Mouse (Mus musculus): ENCODE measurements around the gene Mrnip. TPM values are rescaled to one million over a fixed set of nuclear protein-coding genes. Genes with fewer than 3 reads are reported as not detected.

Mrnip gene
- total RNA-seq, 2 experiments from 2014 or later, result 5.0 to 5.4 TPM

GRCm38 (mm10) chr11:50155785-50156184 lies 18.5 kb upstream of the Mrnip start:
- intact Hi-C loops (cut with DNase I; ENCODE audit: low total_unique reads), result no loop called here
- no peak for DNase-seq

GRCm38 (mm10) chr11:50156725-50157258 lies 17.5 kb upstream of the Mrnip start:
- intact Hi-C loops (cut with DNase I; ENCODE audit: low total_unique reads), result no loop called here
- no peak for DNase-seq

- no peak for DNase-seq
- intact Hi-C loops (cut with DNase I; ENCODE audit: low total_unique reads), result no loop called here
Measured at GRCm38 (mm10) chr11:50158346-50158745, 15.9 kb upstream of the Mrnip start.

- no peak for DNase-seq
- intact Hi-C loops (cut with DNase I; ENCODE audit: low total_unique reads), result no loop called here
Measured at GRCm38 (mm10) chr11:50159347-50159746, 14.9 kb upstream of the Mrnip start.

DNA sequence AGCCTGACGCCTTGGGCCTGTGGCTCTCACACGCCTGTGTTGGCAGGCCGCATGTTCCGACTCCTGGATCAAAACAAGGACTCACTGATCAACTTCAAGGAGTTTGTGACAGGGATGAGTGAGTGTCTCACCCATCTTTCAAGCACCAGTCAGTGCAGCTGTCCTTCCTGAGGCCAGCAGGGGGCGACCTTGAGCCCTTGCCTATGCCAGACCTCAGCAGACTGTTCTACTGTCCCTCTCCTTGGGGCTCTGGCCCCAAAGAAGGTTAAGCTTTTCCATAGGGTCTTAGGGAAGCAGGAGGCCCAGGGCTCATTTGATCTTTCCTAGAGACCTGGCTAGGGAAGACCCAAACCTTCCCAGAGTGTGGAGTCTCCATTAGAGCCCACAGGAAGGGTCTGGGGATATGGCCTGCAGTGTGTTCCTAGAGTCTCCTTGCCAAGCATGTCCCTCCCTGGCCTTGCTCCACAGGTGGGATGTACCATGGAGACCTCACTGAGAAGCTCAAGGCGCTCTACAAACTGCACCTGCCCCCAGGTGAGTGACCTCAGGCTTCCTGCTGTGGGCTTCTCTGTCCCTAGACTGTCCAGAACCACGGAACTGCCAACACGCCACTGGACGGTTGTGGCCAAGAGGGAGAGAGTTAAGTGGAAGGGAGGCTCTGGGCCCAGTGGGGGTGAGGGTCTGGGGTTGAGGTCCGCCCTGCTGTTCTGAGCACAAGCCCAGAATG lies 12.5 kb upstream of the Mrnip start:
- DNase-seq, result peak; percentile 53
- intact Hi-C loops (cut with DNase I; ENCODE audit: low total_unique reads), result loop anchor here (5.0 kb wide), 1 partner anchor 71 kb away; no protein-coding TSS in a partner anchor

DNA sequence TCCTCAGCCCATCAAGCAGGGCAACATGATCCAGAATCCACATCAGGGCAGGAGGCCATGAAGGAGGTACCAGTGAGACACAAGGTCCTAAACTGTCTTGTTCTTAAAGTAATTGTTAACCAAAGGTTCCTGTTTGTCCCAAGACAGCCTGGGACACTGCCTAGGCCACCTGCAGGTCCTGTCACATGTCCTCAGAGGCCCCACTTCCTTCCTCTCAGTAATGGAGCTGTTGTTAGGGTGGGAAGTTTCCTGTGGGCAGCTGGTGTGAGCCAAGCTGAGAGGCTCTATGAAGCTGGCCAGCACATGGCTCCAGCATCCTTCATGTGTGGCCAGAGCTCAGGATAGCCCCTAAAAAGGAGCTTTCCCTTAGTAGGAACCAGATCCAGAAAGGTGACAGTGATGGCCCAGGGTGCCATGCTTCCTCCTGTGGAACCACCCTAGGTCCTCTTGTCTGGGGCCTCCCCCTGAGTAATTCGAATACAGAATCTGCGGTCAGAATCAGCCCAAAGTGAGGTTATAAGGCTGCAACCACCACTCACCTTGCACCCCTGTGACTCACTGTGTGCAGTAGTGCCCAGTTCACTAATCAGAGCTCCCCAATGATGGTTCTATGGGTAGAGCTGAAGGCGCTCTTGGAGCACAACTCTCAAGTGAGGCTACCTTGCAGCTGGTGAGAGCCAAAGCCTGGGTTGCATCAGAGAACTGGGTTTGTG lies 11.8 kb upstream of the Mrnip start:
- intact Hi-C loops (cut with DNase I; ENCODE audit: low total_unique reads), result loop anchor here (5.0 kb wide), 1 partner anchor 70 kb away; no protein-coding TSS in a partner anchor

DNA sequence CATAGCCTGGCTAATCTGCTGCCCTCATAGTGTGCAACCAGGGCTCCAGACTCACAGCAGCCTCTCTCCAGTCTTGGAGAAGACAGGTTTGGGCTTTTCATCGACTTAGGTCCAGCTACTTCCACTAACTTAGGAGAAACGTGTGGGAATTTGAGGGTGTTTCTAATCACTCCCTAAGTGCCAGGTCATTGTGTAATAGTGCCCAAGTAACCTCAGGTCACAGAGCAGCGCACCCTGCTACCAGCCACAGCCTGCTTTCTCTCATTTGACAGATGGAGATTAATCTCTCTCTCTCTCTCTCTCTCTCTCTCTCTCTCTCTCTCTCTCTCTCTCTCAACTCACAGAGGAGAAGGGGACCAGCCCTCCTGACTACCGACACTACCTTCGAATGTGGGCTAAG lies 5.9 kb upstream of the Mrnip start:
- DNase-seq, result no peak
- intact Hi-C loops (cut with DNase I; ENCODE audit: low total_unique reads), result no loop called here

More for the DNA sequence above, 11.8 kb upstream of the Mrnip start:
- DNase-seq, result no peak

GRCm38 (mm10) chr11:50174730-50175187 lies 515 bp downstream of the Mrnip start:
- peak; percentile 99 for DNase-seq
- intact Hi-C loops (cut with DNase I; ENCODE audit: low total_unique reads), result loop anchor here (5.0 kb wide), 1 partner anchor 43 kb away; no protein-coding TSS in a partner anchor

DNA sequence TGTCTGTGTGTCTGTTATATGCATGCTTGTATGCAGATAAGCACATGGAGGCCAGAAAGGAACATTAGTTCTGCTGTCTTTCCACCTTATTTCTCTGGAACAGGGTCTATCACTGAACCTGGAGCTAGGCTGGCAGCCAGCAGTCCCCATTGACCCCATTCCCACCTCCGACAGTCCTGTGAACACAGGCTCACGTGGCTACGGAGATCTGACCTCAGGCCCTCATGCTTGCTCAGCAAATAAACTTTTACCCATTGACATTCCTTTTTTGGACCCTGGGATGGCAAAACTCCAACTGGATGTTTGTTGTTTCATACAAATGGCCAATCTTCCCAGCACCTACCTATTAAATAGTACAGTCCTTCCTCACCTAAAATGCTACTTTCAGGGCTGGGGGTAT lies 2.1 kb downstream of the Mrnip start:
- intact Hi-C loops (cut with DNase I; ENCODE audit: low total_unique reads), result loop anchor here (5.0 kb wide), 1 partner anchor 41 kb away; no protein-coding TSS in a partner anchor
- no peak for DNase-seq

DNA sequence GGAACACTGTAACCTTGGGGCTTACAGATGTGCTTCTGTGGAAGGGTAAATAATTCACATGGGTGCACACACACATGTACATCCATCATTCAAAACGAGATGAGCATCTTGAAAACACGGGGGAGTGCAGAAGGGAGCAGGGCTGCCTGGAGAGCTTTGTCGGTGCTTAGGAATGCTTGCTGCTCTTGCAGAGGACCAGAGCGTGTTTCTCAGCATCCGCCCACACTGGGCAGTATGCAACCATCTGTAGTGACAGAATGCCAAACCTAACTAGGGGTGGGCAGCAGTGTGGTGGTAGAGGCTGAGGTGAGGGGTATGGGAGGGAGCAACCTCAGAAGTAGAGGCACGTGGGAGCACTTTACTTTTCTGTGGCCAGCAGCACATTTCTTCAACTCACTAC lies 2.9 kb downstream of the Mrnip start:
- intact Hi-C loops (cut with DNase I; ENCODE audit: low total_unique reads), result loop anchor here (5.0 kb wide), 1 partner anchor 40 kb away; no protein-coding TSS in a partner anchor
- DNase-seq, result no peak

GRCm38 (mm10) chr11:50178532-50179488 lies 4.6 kb downstream of the Mrnip start:
- no peak for DNase-seq
- intact Hi-C loops (cut with DNase I; ENCODE audit: low total_unique reads), result loop anchor here (5.0 kb wide), 1 partner anchor 38 kb away; no protein-coding TSS in a partner anchor

DNA sequence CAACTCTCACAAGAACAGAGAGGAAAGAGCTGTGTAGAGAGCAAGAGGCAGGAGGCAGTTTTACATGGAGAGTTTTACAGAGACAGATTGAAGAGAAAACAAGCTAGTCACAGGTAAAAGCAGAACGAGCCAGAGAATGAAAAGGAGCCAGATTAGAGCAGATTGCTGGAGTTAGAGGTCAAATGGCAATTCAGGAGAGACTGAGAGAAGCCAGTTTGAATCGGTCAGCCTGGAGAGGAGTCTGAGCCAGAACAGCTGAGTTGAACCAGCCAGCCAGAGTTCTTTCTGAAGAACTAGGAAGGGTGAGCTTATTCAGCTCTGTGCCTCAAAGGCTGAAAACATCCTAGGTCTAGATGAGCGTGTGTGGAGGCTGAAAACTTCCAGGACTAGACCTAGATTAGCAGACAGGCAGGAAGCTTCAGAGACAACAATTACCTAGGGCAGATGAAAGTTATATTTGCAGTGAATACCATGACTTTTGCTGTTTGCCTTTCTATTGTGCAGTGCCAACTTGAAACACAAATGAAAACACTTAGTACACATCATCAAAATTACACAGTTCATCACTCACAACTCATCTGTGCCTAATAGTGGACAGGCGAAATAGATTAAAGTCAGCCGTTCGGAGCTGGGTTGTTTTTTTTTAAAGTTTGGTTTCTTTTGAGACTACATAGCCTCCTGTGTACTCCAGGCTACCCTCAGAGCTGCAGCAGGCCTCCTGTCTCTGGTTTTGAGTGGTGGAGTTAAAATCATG lies 6.4 kb downstream of the Mrnip start:
- DNase-seq, result no peak
- intact Hi-C loops (cut with DNase I; ENCODE audit: low total_unique reads), result no loop called here

DNA sequence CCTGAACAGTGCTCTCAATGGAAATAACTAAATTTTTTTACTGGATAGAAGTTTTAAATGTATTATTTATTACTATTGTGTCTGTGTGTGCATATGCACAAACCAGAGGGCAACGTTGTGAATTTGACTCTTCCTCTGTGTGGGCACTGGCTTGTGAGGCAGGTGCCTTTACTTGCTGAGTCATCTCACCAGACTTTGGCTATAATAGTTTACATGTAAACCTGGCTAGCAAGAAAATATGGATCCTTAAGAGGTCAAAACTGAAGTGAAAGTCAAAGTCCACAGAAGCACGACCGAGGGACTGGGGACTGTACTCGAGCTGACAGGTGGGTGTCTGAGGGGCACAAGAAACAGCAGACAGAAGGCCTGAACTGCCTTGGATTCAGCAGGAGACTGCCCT lies 8.5 kb downstream of the Mrnip start:
- intact Hi-C loops (cut with DNase I; ENCODE audit: low total_unique reads), result no loop called here
- DNase-seq, result no peak

GRCm38 (mm10) chr11:50184788-50185187 lies 10.5 kb downstream of the Mrnip start:
- no peak for DNase-seq
- intact Hi-C loops (cut with DNase I; ENCODE audit: low total_unique reads), result no loop called here

GRCm38 (mm10) chr11:50188682-50189081 lies 14.4 kb downstream of the Mrnip start:
- intact Hi-C loops (cut with DNase I; ENCODE audit: low total_unique reads), result no loop called here
- DNase-seq, result peak; percentile 35

GRCm38 (mm10) chr11:50190362-50190761 lies 16.1 kb downstream of the Mrnip start:
- DNase-seq, result no peak
- intact Hi-C loops (cut with DNase I; ENCODE audit: low total_unique reads), result no loop called here

DNA sequence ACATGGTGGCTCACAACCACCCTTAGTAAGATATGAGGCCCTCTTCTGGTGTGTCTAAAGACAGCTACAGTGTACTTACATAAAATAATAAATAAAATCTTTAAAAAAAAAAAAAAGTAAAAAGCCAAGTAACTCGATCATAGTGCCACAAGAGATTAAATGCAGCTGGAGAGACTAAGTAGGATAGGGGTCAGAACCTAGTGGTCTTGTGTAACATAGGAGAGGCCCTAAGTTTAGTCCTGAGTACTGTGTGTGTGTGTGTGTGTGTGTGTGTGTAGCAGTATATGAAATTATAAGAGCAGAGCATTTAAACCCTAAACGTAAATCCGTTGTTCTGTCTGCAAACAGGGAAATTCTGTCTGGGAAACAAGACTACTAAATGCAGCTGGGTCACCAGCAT lies 18.0 kb downstream of the Mrnip start:
- intact Hi-C loops (cut with DNase I; ENCODE audit: low total_unique reads), result no loop called here
- no peak for DNase-seq

DNA sequence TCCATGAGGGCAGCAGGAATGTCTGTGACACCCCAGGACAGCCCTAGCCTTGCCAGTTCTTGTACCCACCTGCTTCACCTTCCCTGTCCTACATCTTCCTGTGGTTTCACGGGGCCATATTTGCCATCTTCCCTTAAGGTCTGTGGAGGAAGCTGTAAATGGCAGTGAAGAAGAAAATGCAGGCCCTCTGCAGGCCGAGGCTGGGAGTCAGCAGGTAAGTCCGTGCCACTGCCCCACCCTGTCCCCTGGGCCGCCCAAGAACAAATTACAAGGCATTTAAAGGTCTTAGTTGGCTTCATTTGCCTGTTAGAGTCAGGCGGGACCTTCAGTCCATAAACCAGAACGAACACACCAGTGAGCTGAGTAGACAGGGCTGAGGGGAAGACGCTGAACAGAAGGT lies 19.8 kb downstream of the Mrnip start:
- DNase-seq, result no peak
- intact Hi-C loops (cut with DNase I; ENCODE audit: low total_unique reads), result no loop called here

DNA sequence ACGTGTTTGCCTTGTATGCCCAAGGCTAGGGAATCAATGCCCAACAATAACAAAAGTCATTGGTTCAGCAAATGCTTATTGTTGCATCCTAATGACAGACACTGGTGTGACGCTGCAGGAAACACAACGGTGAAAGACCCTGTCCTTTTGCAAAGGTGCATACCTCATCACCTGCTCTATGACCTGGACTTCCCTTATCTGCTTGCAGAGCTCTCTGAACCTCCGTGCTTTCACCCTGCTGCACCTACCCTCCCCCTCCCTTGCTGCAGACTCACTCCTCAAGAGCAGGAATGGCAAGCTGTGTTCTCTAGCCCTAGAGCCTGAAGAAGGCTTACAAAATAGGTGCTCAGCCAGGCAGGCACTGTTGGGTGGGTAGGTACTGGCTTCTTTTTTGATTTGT lies 20.5 kb downstream of the Mrnip start:
- intact Hi-C loops (cut with DNase I; ENCODE audit: low total_unique reads), result no loop called here

More for the DNA sequence above, 20.5 kb downstream of the Mrnip start:
- DNase-seq, result no peak

Measured in gastrocnemius, postnatal 14 days (tissue).